Mouse (Mus musculus) fat pad, adult 2 months (tissue): ENCODE measurements around the gene Cd27.
A peak's percentile ranks its signal among the peaks of the same experiment; 100 is the strongest.

Experiments used
- DNase-seq: peaks from one replicate; pipeline ENCODE4 v3.0.0-alpha.2; 2011; ENCODE audit warnings: low read depth, low spot score; ENCODE audit errors: extremely low read depth

Gene Cd27

DNA sequence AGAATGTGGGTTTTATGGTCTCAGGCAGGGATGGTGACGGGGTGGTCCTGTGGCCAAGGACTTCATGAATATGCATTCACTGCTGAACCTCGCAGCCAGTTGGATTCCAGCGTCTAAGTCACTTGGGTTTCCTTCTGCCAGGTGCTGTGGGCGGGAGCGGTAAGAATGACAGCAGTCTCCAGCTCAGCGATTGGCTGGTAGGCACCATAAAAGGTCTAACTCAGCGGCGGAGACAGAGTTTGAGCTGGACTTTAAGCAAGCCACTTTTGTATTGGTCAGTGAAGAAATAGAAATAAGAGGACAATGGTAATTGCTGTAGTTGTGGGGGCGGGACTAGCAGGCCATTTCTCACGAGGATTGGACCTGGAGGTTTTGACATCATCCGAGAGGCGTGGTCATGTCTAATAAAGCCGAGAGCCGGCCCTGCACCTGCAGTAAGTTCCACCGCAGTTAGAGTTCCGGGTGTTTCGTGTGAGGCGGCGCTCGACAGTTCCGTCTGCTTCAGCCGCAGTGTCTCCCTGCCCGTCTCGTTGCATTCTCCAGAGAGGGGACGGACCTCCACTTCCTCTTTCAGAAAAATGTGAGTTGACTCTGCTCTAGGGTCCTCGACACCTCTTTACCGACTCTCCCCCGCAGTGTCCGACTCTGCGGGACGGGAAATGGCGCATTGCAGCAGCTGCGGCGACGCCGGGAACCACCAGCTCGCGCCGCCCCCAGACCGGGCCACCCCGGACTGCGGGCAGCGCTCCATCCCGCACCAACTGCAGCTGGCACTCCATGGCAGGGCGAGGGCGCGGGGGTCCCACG is 21.5 kb downstream of the Cd27 start, which contains the start of gene Vamp1:
Gene Vamp1 (plus strand): TSS at position 404 of the 807 bp plus-strand sequence.
- DNase-seq: peak; percentile 92

DNA sequence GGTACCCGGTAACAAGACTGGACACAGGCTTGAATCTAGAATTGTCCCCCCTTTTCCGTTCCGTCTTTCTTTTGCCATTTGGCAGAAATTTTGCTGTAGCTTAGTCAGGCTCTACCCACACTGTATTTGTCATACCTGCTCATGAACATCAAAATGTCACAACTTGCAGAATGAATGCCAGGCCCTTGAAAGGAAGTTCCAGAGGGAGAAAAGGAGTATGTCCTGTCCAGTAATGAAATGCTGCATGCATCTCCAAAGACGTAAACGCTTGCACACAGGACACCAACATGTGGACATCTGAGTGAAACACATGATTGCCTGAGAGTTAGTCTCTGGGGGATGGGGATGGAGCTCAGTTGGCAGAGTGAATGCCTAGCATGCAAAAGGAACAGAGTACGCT is 23.1 kb downstream of the Cd27 start:
- no peak for DNase-seq

DNA sequence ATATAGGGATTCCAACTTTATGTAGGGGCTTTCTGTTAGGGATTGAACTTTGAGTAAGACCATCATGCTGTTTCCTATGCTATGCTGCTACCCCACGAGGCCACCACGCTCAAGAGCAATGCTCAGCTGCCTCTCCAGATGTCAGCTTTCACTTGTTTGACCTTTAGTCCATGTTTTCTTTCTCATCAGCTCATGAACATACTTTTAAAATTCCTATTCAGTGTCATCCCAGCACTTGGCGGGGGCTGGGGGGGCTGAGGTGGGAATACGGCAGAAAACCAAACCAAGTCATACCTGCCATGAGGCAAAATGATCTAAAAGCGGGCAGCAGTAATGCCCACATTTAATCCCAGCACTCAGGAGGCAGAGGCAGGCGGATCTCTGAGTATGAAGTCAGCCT is 23.7 kb downstream of the Cd27 start:
- no peak for DNase-seq

DNA sequence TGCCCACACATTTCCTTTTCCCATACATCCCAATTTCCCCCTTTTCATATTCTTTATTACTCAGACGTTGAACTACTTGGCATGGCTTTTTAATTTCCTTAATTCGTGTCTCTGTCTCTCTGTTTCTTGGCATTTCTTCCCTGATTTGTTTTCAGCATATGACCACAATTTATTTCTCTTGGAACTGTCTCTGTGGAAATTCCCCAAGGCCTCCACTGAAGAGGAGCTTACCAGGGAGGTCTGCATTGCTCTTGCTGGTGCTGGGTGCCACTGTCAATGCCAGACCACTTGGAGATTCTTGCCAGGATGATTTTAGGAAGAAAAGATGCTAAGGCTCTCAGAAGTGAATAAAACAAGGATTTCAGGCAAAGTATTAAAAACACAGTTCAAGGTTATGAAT is 24.2 kb downstream of the Cd27 start:
- DNase-seq: no peak

DNA sequence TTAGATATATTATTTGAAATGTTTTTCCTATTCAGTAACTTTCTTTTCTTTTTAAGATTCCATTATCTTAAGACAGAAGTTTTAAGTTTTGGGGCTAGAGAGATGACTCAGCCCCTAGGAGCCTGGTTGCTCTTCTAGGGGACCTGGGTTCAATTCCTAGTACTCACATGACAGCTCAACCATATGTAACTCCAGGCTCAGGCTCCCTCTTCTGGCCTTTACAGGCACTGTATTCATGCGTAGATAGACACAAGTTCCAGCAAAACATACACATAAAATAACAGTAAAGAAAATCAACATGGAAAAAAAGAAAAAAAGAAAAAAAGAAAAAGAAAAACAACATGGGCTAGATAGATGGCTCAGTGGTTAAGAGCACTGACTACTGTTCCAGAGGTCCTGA is 26.4 kb downstream of the Cd27 start:
- DNase-seq: no peak

DNA sequence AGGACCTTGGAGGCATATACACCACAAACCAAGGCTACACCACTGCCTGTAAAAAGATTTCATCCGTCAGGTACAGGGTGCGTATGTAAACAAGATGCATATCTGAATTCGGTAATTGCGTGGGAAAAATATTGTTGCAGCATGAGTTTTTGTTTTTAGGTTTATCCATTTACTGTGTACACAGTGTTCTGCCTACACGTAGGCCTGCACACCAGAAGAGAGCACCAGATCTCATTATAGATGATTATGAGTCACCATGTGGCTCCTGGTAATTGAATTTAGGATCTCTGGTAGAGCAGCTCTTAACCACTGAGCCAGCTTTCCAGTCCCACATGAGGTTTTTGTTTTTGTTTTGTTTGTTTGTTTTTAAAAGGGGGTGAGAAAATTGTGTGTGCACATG is 39.6 kb downstream of the Cd27 start:
- no peak for DNase-seq

DNA sequence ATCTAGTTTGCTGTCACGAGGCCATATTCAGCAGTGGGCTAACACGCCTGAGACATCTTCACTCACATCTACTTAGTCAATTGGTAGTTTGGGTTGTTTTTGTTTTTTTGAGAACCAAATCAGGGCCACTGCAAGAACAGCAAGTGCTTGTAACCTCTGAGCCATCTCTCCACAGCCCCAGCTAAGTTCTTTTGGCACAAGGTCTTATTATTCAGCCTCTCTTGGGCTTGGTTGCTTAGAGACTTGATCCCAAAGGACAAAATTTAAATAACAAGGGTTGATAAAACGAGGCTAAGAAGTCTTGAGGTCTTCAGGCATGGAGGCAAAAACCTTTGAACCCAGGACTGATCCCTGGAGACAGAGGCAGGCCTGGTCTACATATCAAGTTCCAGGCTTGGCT is 40.5 kb downstream of the Cd27 start:
- no peak for DNase-seq

DNA sequence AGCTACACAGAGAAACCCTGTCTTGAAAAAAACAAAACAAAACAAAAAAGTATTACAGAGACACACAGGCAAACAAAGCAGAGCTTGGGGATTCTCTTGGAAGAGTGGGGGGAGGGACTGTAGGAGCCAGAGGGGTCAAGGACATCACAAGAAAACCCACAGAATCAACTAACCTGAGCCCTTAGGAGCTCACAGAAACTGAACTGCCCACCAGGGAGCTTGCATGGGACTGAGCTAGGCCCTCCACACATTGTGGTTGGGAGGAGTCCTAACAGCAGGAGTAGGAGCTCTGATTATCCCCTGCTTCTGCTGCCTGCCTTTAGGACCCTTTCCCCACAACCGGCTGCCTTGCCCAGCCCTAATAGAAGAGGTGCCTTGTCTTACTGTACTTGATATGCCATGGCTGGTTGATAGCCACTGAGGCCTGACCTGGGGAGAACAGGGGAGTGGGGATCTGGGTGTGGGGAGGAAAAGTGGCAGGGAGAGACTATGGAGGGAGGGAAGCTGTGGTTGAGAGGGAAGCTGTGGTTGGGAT is 41.2 kb downstream of the Cd27 start:
- DNase-seq: no peak

DNA sequence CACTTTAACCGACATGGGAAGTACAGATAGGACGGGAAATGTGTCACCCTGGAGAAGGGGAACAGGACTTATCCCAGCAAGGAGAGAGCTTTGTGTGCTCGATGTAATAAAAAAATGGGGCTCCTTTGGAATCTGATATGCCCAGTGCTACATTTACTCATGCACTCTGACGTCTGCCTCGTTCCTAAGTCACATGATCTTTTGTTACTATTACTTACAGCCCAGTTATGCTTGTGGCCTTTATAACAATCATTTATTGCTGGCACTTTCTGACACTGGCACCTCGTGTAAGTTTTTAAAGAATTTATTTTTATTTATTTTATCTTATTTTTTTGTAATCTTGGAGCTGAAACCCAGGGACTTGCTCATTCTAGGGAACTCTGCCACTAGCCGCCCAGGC is 43.4 kb downstream of the Cd27 start:
- no peak for DNase-seq

DNA sequence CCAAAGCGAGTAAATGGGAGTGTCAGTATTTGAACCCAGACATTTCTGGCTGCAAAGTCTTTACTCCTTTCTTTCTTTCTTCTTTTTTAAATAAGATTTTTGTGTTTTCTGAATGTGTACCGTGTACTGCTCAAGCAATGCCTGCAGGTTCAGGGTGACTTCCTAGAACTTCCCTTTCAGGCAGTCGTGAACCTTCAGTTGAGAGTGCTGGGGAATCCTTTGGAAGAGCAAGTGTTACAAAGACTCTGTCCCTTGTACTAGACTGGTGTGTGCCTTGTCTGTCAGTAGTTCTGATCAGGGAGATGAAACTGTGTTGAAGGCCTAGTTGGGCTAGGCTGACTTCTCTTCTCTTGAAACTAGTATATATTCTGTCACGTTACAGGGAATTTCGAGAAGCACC is 44.0 kb downstream of the Cd27 start:
- DNase-seq: no peak

DNA sequence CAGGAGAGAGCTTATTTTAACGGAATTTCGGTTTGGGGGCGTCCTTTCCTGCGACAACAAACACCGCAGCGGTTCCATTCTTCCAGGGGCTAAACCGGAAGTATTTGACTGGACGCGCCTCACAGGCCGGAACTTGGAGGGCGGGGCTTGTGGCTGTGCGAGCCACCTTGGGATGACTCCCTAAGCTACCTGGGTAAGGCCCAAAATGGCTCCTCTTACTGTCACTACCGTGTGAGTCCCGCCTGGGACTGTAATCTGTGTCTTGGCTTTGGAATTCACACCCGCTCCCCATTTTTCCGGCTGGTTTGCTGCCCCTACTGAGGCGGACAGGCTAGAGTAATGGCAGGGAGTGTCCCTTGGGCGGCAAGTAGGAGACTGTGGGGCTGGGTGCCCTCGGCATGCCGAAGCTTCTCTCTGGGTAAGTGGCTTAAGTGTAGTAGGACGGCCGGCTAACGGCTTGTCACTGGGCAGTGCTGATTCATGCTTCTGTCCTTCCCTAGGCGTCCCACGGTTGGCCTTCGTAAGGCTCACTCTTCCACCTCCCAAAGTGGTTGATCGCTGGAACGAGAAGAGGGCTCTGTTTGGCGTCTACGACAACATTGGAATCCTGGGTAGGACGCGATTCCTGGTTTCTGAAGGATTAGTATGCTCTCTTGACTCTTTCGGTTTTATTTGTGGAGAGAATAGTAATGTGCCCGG is 44.6 kb downstream of the Cd27 start:
- no peak for DNase-seq

DNA sequence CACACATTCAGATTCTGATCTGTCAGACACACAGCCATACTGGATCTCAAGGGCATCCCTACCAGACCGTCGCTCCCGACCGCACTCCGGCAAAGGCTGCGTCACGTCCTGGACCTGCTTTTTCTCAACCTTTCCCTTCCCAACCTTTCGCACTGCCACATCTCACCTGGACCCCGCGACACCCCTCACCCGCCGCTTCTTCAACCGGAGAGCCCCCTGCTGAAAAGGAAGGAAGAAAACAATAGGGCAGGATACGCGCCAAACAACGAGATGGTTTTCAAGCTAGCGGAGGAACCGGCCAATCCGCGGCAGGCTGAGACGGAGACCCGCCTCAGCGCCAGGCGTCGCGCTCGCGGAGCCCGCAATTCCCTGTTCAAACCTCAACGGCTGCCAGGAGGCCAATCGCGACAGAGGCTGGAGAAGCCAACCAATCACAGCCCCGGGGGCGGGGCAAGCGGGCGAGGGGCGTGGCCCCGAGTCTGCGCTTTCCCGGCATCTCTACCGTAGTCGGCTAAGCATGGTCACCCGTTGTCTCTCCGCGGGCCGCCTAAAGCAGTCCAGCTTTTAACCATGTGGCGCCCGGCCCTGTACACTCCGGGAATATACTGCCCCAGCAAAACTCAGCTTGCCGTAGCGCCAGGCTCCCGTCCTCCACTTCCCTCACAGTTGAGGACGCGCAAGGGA is 45.3 kb downstream of the Cd27 start, which contains the start of the genes Ncapd2 and Mrpl51:
Gene Ncapd2 (minus strand): TSS at position 370 of the 684 bp plus-strand sequence.
Gene Mrpl51 (plus strand): TSS at position 470 of the 684 bp plus-strand sequence.
- DNase-seq: peak; percentile 65

DNA sequence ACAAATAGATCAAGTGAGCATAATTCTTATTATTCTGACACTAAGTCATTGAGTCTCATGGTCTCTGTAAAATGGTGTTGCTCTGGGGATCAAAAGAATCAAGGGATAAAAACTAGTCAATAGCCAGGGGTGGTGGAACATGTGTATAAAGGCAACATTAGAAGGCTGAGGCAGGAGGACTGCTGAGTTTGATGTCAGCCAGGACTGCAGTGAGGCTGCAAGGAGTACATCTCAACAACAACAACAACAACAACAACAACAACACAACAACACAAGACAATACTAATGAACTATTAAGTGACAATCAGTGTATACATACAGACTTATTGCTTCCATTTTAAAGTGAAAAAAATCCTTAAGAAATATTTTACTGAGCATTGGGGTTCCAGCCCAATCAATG is 46.0 kb downstream of the Cd27 start:
- DNase-seq: no peak

DNA sequence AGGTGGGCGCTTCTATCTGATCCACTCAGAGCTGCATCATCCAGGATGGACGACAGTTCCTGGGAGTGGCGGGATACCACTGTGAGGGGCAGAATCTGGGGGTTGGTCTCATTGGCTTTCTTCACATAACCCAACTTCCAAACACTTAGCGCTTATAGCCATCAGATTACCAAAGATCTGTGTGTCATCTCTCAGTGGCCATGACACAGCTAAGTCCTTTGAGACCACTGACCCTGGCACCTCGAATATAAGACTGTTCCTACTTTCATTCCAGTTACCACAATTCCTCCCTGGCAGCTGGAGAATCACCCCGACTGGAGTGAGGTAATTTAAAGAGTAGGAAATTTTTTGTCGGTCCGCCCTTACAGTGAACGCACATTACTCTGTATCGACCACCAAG is 50.6 kb downstream of the Cd27 start:
- DNase-seq: no peak
